Mouse (Mus musculus) hindbrain, postnatal 0 days (tissue): ENCODE results near the gene Kcna6. TPM values are rescaled to one million over a fixed set of nuclear protein-coding genes. Genes with fewer than 3 reads are reported as not detected.
A peak's percentile ranks its signal among the peaks of the same experiment; 100 is the strongest.

Source experiments
- ATAC-seq: fragments of 200-750 bp; cut with Nextera tagmentation; 2 replicates; pipeline ENCODE4 v1.8.0; 2017; ENCODE audit warnings: mild to moderate bottlenecking, moderate TSS enrichment, moderate library complexity
- DNase-seq: peaks from one replicate; pipeline ENCODE4 v3.0.0-alpha.2; 2015; ENCODE audit warnings: low spot score
- H3K27ac ChIP-seq: fragments of 300-500 bp; sonication (generic); 2 replicates; pipeline ENCODE4 v1.5.1; 2014; ENCODE audit warnings: mild to moderate bottlenecking
- H3K27me3 ChIP-seq: fragments of 300-500 bp; sonication (generic); 2 replicates; pipeline ENCODE4 v1.6.1; 2014; ENCODE audit warnings: low read length, mixed read lengths; ENCODE audit not compliant: insufficient read depth
- H3K36me3 ChIP-seq: fragments of 300-500 bp; sonication (generic); 2 replicates; pipeline ENCODE4 v1.6.1; 2014; ENCODE audit warnings: low read length, mixed read lengths; ENCODE audit not compliant: insufficient read depth
- H3K4me1 ChIP-seq: fragments of 300-500 bp; sonication (generic); 2 replicates; pipeline ENCODE4 v1.6.1; 2014; ENCODE audit warnings: antibody characterized with exemption, low read length, mixed read lengths; ENCODE audit not compliant: insufficient read depth
- H3K4me2 ChIP-seq: fragments of 300-500 bp; sonication (generic); 2 replicates; pipeline ENCODE4 v1.6.1; 2014; ENCODE audit warnings: low read depth, mild to moderate bottlenecking, low read length, moderate library complexity, mixed read lengths
- H3K4me3 ChIP-seq: fragments of 300-500 bp; sonication (generic); 2 replicates; pipeline ENCODE4 v1.5.1; 2014; ENCODE audit warnings: low read length
- H3K9ac ChIP-seq: fragments of 300-500 bp; sonication (generic); replicated peaks from 2 replicates; pipeline ENCODE4 v1.6.1; 2014; ENCODE audit warnings: mild to moderate bottlenecking, low read length, moderate library complexity, mixed read lengths
- H3K9me3 ChIP-seq: fragments of 300-500 bp; sonication (generic); 2 replicates; pipeline ENCODE4 v1.6.1; 2016; ENCODE audit warnings: low read length, mixed read lengths
- CTCF ChIP-seq: IDR thresholded peaks from 2 replicates; pipeline ENCODE4 v1.5.1; 2016; ENCODE audit warnings: antibody characterized with exemption, control low read depth, low read depth
- WGBS: fragments of 180-500 bp; shearing (Covaris S2); extraction: QIAGEN DNeasy Blood & Tissue Kit; methylation state at CpG from one replicate; pipeline ENCODE4 v1.1.7; 2014; 5-methylcytosine and 5-hydroxymethylcytosine counted together
- polyA plus RNA-seq: library from polyadenylated mRNA; unstranded; fragments of >200 nt; fragmentation: Nextera tagmentation; extraction: Ambion mirVana; gene quantifications from 2 replicates; pipeline ENCODE4 v1.2.1, GENCODE M21; 2015
- total RNA-seq: library from RNA; depleted of rRNA; stranded (reverse); fragments of >200 nt; gene quantifications from 2 replicates; pipeline ENCODE4 v1.2.3, GENCODE M21; 2014

Kcna6 gene
- total and polyA plus RNA-seq, 2 experiments from 2014 or later = 23.6 to 67.5 TPM

- Histone ChIP-seq H3K9ac (no peak overlapping the region), H3K4me1 (no peaks in the 10 kb centered on the region), H3K9me3 (no peaks in the 10 kb centered on the region), H3K4me3 (no peak overlapping the region), H3K27ac (no peak overlapping the region), H3K36me3 (no peaks in the 10 kb centered on the region), H3K4me2 (no peak overlapping the region), H3K27me3 (no peaks in the 10 kb centered on the region)
- DNase-seq (no peak), ATAC-seq (no peak)
- no peak for TF ChIP-seq CTCF
- WGBS = 71% methylated on average over 4 of the region's 4 CpGs
These were observed 20.9 kb upstream of the Kcna6 start for GRCm38 (mm10) chr6:126761362-126761761.

DNA sequence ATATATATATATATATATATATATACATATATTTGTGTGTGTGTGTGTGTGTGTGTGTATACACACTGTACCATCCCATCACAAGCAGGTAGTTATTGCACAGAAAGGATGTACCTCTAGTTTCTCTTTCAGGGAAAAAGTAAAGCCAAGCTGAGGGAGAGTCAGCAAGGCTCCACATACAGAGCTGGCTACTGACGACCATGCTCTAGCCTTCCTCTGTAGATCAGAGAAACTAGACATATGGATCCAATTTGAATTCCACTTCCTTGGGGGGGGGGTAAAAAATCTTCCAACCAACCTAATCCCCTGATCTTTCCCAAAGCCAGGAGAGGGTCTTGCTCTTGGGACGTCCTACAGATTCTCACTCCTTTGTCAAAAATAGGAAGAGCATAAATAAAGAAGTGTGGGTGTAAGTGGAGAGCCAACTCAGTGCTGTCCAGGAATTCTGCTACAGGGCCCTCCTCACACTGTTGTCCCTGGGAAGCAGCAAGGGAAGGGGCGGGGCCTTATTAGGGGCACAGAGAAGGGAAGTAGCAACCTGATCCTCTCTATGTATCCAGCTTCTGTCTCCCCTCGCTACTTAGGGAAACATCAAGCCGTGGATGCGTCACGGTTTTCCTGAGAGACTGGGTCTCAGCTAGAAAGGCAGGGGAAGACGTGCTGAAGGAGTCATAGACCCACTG is 15.4 kb upstream of the Kcna6 start:
- TF ChIP-seq CTCF = no peak
- 35% methylated on average over 8 of the region's 8 CpGs for WGBS
- H3K27me3 ChIP-seq = no peaks in the 10 kb centered on the region

GRCm38 (mm10) chr6:126752520-126752919 is 12.0 kb upstream of the Kcna6 start:
- Histone ChIP-seq H3K9me3 (no peaks in the 10 kb centered on the region), H3K4me3 (no peak overlapping the region), H3K4me1 (no peaks in the 10 kb centered on the region), H3K27ac (no peak overlapping the region), H3K9ac (no peak overlapping the region), H3K36me3 (no peaks in the 10 kb centered on the region), H3K4me2 (0 out of 2 replicates have a peak overlapping the region, but pooled peaks have one; percentile 16), H3K27me3 (no peaks in the 10 kb centered on the region)
- DNase-seq (no peak), ATAC-seq (peak; percentile 84)
- no peak for TF ChIP-seq CTCF
- 35% methylated on average over 12 of the region's 12 CpGs for WGBS

More for the DNA sequence above, 15.4 kb upstream of the Kcna6 start:
- Histone ChIP-seq H3K36me3 (no peaks in the 10 kb centered on the region), H3K27ac (no peak overlapping the region), H3K4me3 (no peak overlapping the region), H3K9me3 (no peaks in the 10 kb centered on the region), H3K4me2 (no peak overlapping the region), H3K9ac (no peak overlapping the region), H3K4me1 (no peaks in the 10 kb centered on the region)
- no peak for DNase-seq
- no peak for ATAC-seq

GRCm38 (mm10) chr6:126745888-126746287 is 5.4 kb upstream of the Kcna6 start:
- H3K27me3 ChIP-seq = no peaks in the 10 kb centered on the region
- no peak for ATAC-seq
- H3K4me2 ChIP-seq = no peak overlapping the region
- no peak overlapping the region for H3K27ac ChIP-seq
- TF ChIP-seq CTCF = no peak
- no peak for DNase-seq
- no peaks in the 10 kb centered on the region for H3K9me3 ChIP-seq
- no peaks in the 10 kb centered on the region for H3K4me1 ChIP-seq
- no peak overlapping the region for H3K4me3 ChIP-seq
- no peaks in the 10 kb centered on the region for H3K36me3 ChIP-seq
- 35% methylated on average over 1 of the region's 1 CpGs for WGBS
- no peak overlapping the region for H3K9ac ChIP-seq

GRCm38 (mm10) chr6:126742610-126743009 is 2.1 kb upstream of the Kcna6 start:
- Histone ChIP-seq H3K27me3 (no peaks in the 10 kb centered on the region), H3K4me2 (no peak overlapping the region), H3K9ac (no peak overlapping the region), H3K9me3 (no peaks in the 10 kb centered on the region), H3K27ac (no peak overlapping the region), H3K4me1 (peaks cover 5% of the 10 kb centered on the region), H3K36me3 (no peaks in the 10 kb centered on the region), H3K4me3 (no peak overlapping the region)
- DNase-seq (no peak), ATAC-seq (no peak)
- no peak for TF ChIP-seq CTCF
- 61% methylated on average over 3 of the region's 3 CpGs for WGBS

DNA sequence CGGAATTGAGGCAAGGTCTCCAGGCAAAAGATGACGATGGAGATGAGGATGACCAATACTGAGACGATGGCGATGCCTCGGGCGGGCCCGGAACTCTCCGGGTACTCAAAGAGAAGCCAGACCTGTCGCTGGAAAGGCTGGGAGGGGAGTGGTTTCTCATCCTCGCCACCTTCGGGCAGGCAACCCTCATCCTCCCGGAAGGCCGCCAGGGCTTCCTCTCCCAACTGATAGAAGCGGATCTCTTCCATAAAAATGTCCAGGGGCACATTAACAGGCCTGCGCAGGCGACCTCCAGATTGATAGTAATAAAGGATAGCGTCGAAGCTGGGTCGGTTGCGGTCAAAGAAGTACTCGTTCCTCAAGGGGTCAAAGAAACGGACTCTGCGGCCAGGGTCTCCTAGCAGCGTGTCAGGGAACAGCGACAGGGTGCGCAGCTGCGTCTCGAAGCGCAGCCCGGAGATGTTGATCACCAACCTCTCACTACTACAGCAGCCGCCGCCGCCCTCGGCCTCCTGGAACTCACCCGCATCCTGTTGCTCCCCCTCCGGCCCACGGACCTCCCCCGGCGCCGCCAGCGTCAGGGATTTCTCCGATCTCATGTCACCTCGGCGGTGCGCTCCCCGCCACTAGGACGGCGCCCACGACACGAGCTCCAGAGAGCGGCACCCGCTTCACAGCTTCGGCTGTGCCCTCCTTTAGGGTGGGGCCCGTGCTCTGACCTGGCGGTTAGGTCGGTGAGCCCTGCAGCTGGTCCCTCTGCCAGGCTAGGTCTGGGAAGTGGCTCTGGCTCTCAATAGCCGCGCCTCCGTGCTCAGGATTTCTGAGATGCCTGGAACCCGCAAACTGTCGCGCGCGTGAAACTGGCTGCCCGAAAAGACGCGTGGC is 906 bp downstream of the Kcna6 start:
- peak; percentile 28 for ATAC-seq
- Histone ChIP-seq H3K36me3 (no peaks in the 10 kb centered on the region), H3K9me3 (no peaks in the 10 kb centered on the region), H3K4me1 (peaks cover 27% of the 10 kb centered on the region), H3K27ac (peak overlapping the region; percentile 80), H3K9ac (peak overlapping the region; percentile 65), H3K27me3 (no peaks in the 10 kb centered on the region), H3K4me3 (peak overlapping the region; percentile 61), H3K4me2 (peak overlapping the region; percentile 86)
- peak; percentile 39 for DNase-seq
- TF ChIP-seq CTCF = peak; percentile 39
- 1% methylated on average over 65 of the region's 67 CpGs for WGBS
